Mouse (Mus musculus): ENCODE data around the gene Taco1. TPM values are rescaled to one million over a fixed set of nuclear protein-coding genes. Genes with fewer than 3 reads are reported as not detected.
A peak's percentile ranks its signal among the peaks of the same experiment; 100 is the strongest.

Gene Taco1
- polyA plus RNA-seq, 1 experiment from 2014 or later = 10.3 TPM

- Histone ChIP-seq H3K27me3 (replicated peaks; ENCODE audit: control insufficient read depth, insufficient read depth, low read length) (no peaks in the 10 kb centered on the region), H3K4me3 (ENCODE audit: low read depth, low read length) (no peak overlapping the region), H3K27ac (ENCODE audit: low read depth) (no peak overlapping the region), H3K9me3 (ENCODE audit: control insufficient read depth, low read length) (no peaks in the 10 kb centered on the region), H3K4me2 (ENCODE audit: low read length) (no peak overlapping the region), H3K36me3 (ENCODE audit: control insufficient read depth, insufficient read depth, low read length) (peaks cover 23% of the 10 kb centered on the region), H3K4me1 (replicated peaks; ENCODE audit: control insufficient read depth, insufficient read depth, low read length) (no peaks in the 10 kb centered on the region), H3K9ac (ENCODE audit: low read length) (no peak overlapping the region)
- no peak for ATAC-seq (replicated peaks; ENCODE audit: low FRiP score, low TSS enrichment, low read depth)
- 90% methylated on average over 3 of the region's 3 CpGs for whole genome bisulfite sequencing
- no peak for DNase-seq (ENCODE audit: low spot score)
Observed at GRCm38 (mm10) chr11:106073774-106074173, 7.9 kb downstream of the Taco1 start.

GRCm38 (mm10) chr11:106076321-106076720 is 10.5 kb downstream of the Taco1 start:
- H3K4me1 ChIP-seq (replicated peaks; ENCODE audit: control insufficient read depth, insufficient read depth, low read length) = no peaks in the 10 kb centered on the region
- no peaks in the 10 kb centered on the region for H3K27me3 ChIP-seq (replicated peaks; ENCODE audit: control insufficient read depth, insufficient read depth, low read length)
- H3K9me3 ChIP-seq (ENCODE audit: control insufficient read depth, low read length) = no peaks in the 10 kb centered on the region
- H3K27ac ChIP-seq (ENCODE audit: low read depth) = no peak overlapping the region
- ATAC-seq (replicated peaks; ENCODE audit: low FRiP score, low TSS enrichment, low read depth) (no peak), DNase-seq (ENCODE audit: low spot score) (peak; percentile 94)
- peaks cover 23% of the 10 kb centered on the region for H3K36me3 ChIP-seq (ENCODE audit: control insufficient read depth, insufficient read depth, low read length)
- WGBS = 3% methylated on average over 4 of the region's 4 CpGs
- no peak overlapping the region for H3K4me2 ChIP-seq (ENCODE audit: low read length)
- H3K4me3 ChIP-seq (ENCODE audit: low read depth, low read length) = no peak overlapping the region
- no peak overlapping the region for H3K9ac ChIP-seq (ENCODE audit: low read length)

- Histone ChIP-seq H3K27ac (ENCODE audit: low read depth) (peak within 1 kb of the TSS; percentile 97), H3K4me2 (ENCODE audit: low read length) (peak within 1 kb of the TSS; percentile 76), H3K9ac (ENCODE audit: low read length) (peak within 1 kb of the TSS; percentile 80), H3K4me3 (ENCODE audit: low read depth, low read length) (peak within 1 kb of the TSS; percentile 83), H3K4me1 (replicated peaks; ENCODE audit: control insufficient read depth, insufficient read depth, low read length) (peaks cover 14% of the 10 kb centered on the region), H3K9me3 (ENCODE audit: control insufficient read depth, low read length) (no peaks in the 10 kb centered on the region), H3K36me3 (ENCODE audit: control insufficient read depth, insufficient read depth, low read length) (no peaks in the 10 kb centered on the region), H3K27me3 (replicated peaks; ENCODE audit: control insufficient read depth, insufficient read depth, low read length) (no peaks in the 10 kb centered on the region)
- 1% methylated on average over 63 of the region's 69 CpGs for WGBS
- ATAC-seq (replicated peaks; ENCODE audit: low FRiP score, low TSS enrichment, low read depth) = peak; percentile 100
- peak; percentile 94 for DNase-seq (ENCODE audit: low spot score)
Observed at GRCm38 (mm10) chr11:106083708-106084701, 18.1 kb downstream of the Taco1 start, which contains the start of gene Map3k3. TSS of gene Map3k3 (plus strand) at chr11:106084613.

- Histone ChIP-seq H3K4me2 (ENCODE audit: low read length) (peak overlapping the region; percentile 58), H3K27me3 (replicated peaks; ENCODE audit: control insufficient read depth, insufficient read depth, low read length) (no peaks in the 10 kb centered on the region), H3K27ac (ENCODE audit: low read depth) (peak overlapping the region; percentile 97), H3K4me1 (replicated peaks; ENCODE audit: control insufficient read depth, insufficient read depth, low read length) (peaks cover 14% of the 10 kb centered on the region), H3K4me3 (ENCODE audit: low read depth, low read length) (peak overlapping the region; percentile 83), H3K9me3 (ENCODE audit: control insufficient read depth, low read length) (no peaks in the 10 kb centered on the region), H3K9ac (ENCODE audit: low read length) (peak overlapping the region; percentile 80), H3K36me3 (ENCODE audit: control insufficient read depth, insufficient read depth, low read length) (no peaks in the 10 kb centered on the region)
- 0% methylated on average over 48 of the region's 61 CpGs for WGBS
- DNase-seq (ENCODE audit: low spot score) (peak; percentile 92), ATAC-seq (replicated peaks; ENCODE audit: low FRiP score, low TSS enrichment, low read depth) (peak; percentile 67)
Observed at GRCm38 (mm10) chr11:106084911-106085561, 19.2 kb downstream of the Taco1 start.

- H3K4me2 ChIP-seq (ENCODE audit: low read length) = no peak overlapping the region
- H3K27ac ChIP-seq (ENCODE audit: low read depth) = peak overlapping the region; percentile 20; the same call in 1 of the 2 replicates
- H3K9ac ChIP-seq (ENCODE audit: low read length) = no peak overlapping the region
- peaks cover 19% of the 10 kb centered on the region; the same call in 1 of the 2 replicates for H3K36me3 ChIP-seq (ENCODE audit: control insufficient read depth, insufficient read depth, low read length)
- no peaks in the 10 kb centered on the region for H3K9me3 ChIP-seq (ENCODE audit: control insufficient read depth, low read length)
- H3K4me1 ChIP-seq (replicated peaks; ENCODE audit: control insufficient read depth, insufficient read depth, low read length) = no peaks in the 10 kb centered on the region
- 86% methylated on average over 1 of the region's 1 CpGs for WGBS
- DNase-seq (ENCODE audit: low spot score) (no peak), ATAC-seq (replicated peaks; ENCODE audit: low FRiP score, low TSS enrichment, low read depth) (no peak)
- H3K4me3 ChIP-seq (ENCODE audit: low read depth, low read length) = no peak overlapping the region
- no peaks in the 10 kb centered on the region for H3K27me3 ChIP-seq (replicated peaks; ENCODE audit: control insufficient read depth, insufficient read depth, low read length)
Observed at GRCm38 (mm10) chr11:106098223-106098622, 32.4 kb downstream of the Taco1 start.

- H3K27me3 ChIP-seq (replicated peaks; ENCODE audit: control insufficient read depth, insufficient read depth, low read length) = no peaks in the 10 kb centered on the region
- no peak overlapping the region for H3K27ac ChIP-seq (ENCODE audit: low read depth)
- H3K4me1 ChIP-seq (replicated peaks; ENCODE audit: control insufficient read depth, insufficient read depth, low read length) = no peaks in the 10 kb centered on the region
- DNase-seq (ENCODE audit: low spot score) (no peak), ATAC-seq (replicated peaks; ENCODE audit: low FRiP score, low TSS enrichment, low read depth) (no peak)
- no peak overlapping the region for H3K4me2 ChIP-seq (ENCODE audit: low read length)
- no peaks in the 10 kb centered on the region for H3K9me3 ChIP-seq (ENCODE audit: control insufficient read depth, low read length)
- no peak overlapping the region for H3K9ac ChIP-seq (ENCODE audit: low read length)
- WGBS = 79% methylated on average over 3 of the region's 3 CpGs
- 0 out of 2 replicates have a peak, but pooled peaks cover 14% of the 10 kb centered on the region for H3K36me3 ChIP-seq (ENCODE audit: control insufficient read depth, insufficient read depth, low read length)
- H3K4me3 ChIP-seq (ENCODE audit: low read depth, low read length) = no peak overlapping the region
Observed at GRCm38 (mm10) chr11:106102866-106103265, 37.0 kb downstream of the Taco1 start.

GRCm38 (mm10) chr11:106106047-106106587 is 40.3 kb downstream of the Taco1 start:
- ATAC-seq (replicated peaks; ENCODE audit: low FRiP score, low TSS enrichment, low read depth) = no peak
- no peak for DNase-seq (ENCODE audit: low spot score)
- H3K27me3 ChIP-seq (replicated peaks; ENCODE audit: control insufficient read depth, insufficient read depth, low read length) = no peaks in the 10 kb centered on the region
- 84% methylated on average over 8 of the region's 8 CpGs for WGBS
- H3K4me3 ChIP-seq (ENCODE audit: low read depth, low read length) = no peak overlapping the region
- H3K4me2 ChIP-seq (ENCODE audit: low read length) = no peak overlapping the region
- no peaks in the 10 kb centered on the region for H3K9me3 ChIP-seq (ENCODE audit: control insufficient read depth, low read length)
- no peaks in the 10 kb centered on the region for H3K4me1 ChIP-seq (replicated peaks; ENCODE audit: control insufficient read depth, insufficient read depth, low read length)
- 0 out of 2 replicates have a peak, but pooled peaks cover 14% of the 10 kb centered on the region for H3K36me3 ChIP-seq (ENCODE audit: control insufficient read depth, insufficient read depth, low read length)
- no peak overlapping the region for H3K9ac ChIP-seq (ENCODE audit: low read length)
- H3K27ac ChIP-seq (ENCODE audit: low read depth) = no peak overlapping the region

- H3K4me1 ChIP-seq (replicated peaks; ENCODE audit: control insufficient read depth, insufficient read depth, low read length) = no peaks in the 10 kb centered on the region
- H3K36me3 ChIP-seq (ENCODE audit: control insufficient read depth, insufficient read depth, low read length) = peaks cover 24% of the 10 kb centered on the region
Observed at GRCm38 (mm10) chr11:106111688-106112087, 45.8 kb downstream of the Taco1 start.

More at GRCm38 (mm10) chr11:106111688-106112087, 45.8 kb downstream of the Taco1 start:
- Histone ChIP-seq H3K27ac (ENCODE audit: low read depth) (no peak overlapping the region), H3K9ac (ENCODE audit: low read length) (no peak overlapping the region), H3K4me2 (ENCODE audit: low read length) (no peak overlapping the region), H3K4me3 (ENCODE audit: low read depth, low read length) (no peak overlapping the region), H3K9me3 (ENCODE audit: control insufficient read depth, low read length) (no peaks in the 10 kb centered on the region), H3K27me3 (replicated peaks; ENCODE audit: control insufficient read depth, insufficient read depth, low read length) (no peaks in the 10 kb centered on the region)
- ATAC-seq (replicated peaks; ENCODE audit: low FRiP score, low TSS enrichment, low read depth) = no peak
- no peak for DNase-seq (ENCODE audit: low spot score)
